Mouse (Mus musculus): ENCODE results near the gene Emc10. TPM values are rescaled to one million over a fixed set of nuclear protein-coding genes. Genes with fewer than 3 reads are reported as not detected.

Gene Emc10
- polyA plus RNA-seq, 1 experiment from 2014 or later: 76.4 TPM

- Histone ChIP-seq H3K9ac (replicated peaks; ENCODE audit: low read length) (peak overlapping the region; percentile 18; the same call in 1 of the 2 replicates), H3K27me3 (ENCODE audit: control insufficient read depth, insufficient read depth, low read length) (peaks cover 6% of the 10 kb centered on the region; the same call in 1 of the 2 replicates), H3K36me3 (replicated peaks; ENCODE audit: control insufficient read depth, insufficient read depth, low read depth, low read length) (no peaks in the 10 kb centered on the region), H3K9me3 (replicated peaks; ENCODE audit: control insufficient read depth, low read length) (no peaks in the 10 kb centered on the region), H3K4me2 (ENCODE audit: low read depth, low read length) (no peak overlapping the region), H3K4me1 (ENCODE audit: control insufficient read depth, insufficient read depth, low read length) (0 out of 2 replicates have a peak, but pooled peaks cover 3% of the 10 kb centered on the region), H3K27ac (replicated peaks; ENCODE audit: low read depth, low read length) (no peak overlapping the region), H3K4me3 (ENCODE audit: low read depth, low read length) (no peak overlapping the region)
- WGBS: 46% methylated on average over 9 of the region's 9 CpGs
- DNase-seq (ENCODE audit: low spot score) (no peak), ATAC-seq (replicated peaks; ENCODE audit: insufficient number of reproducible peaks, low FRiP score, low TSS enrichment, low read depth) (no peak)
Observed at GRCm38 (mm10) chr7:44472961-44473646, 23.2 kb downstream of the Emc10 start.

GRCm38 (mm10) chr7:44472558-44472885, 23.8 kb downstream of the Emc10 start:
- H3K4me1 ChIP-seq (ENCODE audit: control insufficient read depth, insufficient read depth, low read length): 0 out of 2 replicates have a peak, but pooled peaks cover 3% of the 10 kb centered on the region
- no peak for DNase-seq (ENCODE audit: low spot score)

GRCm38 (mm10) chr7:44471880-44472557, 24.3 kb downstream of the Emc10 start:
- no peak for ATAC-seq (replicated peaks; ENCODE audit: insufficient number of reproducible peaks, low FRiP score, low TSS enrichment, low read depth)
- H3K4me3 ChIP-seq (ENCODE audit: low read depth, low read length): no peak overlapping the region
- H3K9me3 ChIP-seq (replicated peaks; ENCODE audit: control insufficient read depth, low read length): no peaks in the 10 kb centered on the region
- peaks cover 4% of the 10 kb centered on the region; the same call in 1 of the 2 replicates for H3K27me3 ChIP-seq (ENCODE audit: control insufficient read depth, insufficient read depth, low read length)
- no peak overlapping the region for H3K4me2 ChIP-seq (ENCODE audit: low read depth, low read length)
- H3K4me1 ChIP-seq (ENCODE audit: control insufficient read depth, insufficient read depth, low read length): peaks cover 3% of the 10 kb centered on the region; the same call in 1 of the 2 replicates
- DNase-seq (ENCODE audit: low spot score): no peak
- H3K27ac ChIP-seq (replicated peaks; ENCODE audit: low read depth, low read length): no peak overlapping the region
- H3K9ac ChIP-seq (replicated peaks; ENCODE audit: low read length): no peak overlapping the region
- WGBS: 43% methylated on average over 6 of the region's 6 CpGs
- H3K36me3 ChIP-seq (replicated peaks; ENCODE audit: control insufficient read depth, insufficient read depth, low read depth, low read length): no peaks in the 10 kb centered on the region

More at GRCm38 (mm10) chr7:44472558-44472885, 23.8 kb downstream of the Emc10 start:
- Histone ChIP-seq H3K4me2 (ENCODE audit: low read depth, low read length) (no peak overlapping the region), H3K27ac (replicated peaks; ENCODE audit: low read depth, low read length) (no peak overlapping the region), H3K27me3 (ENCODE audit: control insufficient read depth, insufficient read depth, low read length) (peaks cover 4% of the 10 kb centered on the region; the same call in 1 of the 2 replicates), H3K9me3 (replicated peaks; ENCODE audit: control insufficient read depth, low read length) (no peaks in the 10 kb centered on the region), H3K36me3 (replicated peaks; ENCODE audit: control insufficient read depth, insufficient read depth, low read depth, low read length) (no peaks in the 10 kb centered on the region), H3K9ac (replicated peaks; ENCODE audit: low read length) (no peak overlapping the region), H3K4me3 (ENCODE audit: low read depth, low read length) (no peak overlapping the region)
- WGBS: 20% methylated on average over 1 of the region's 1 CpGs
- no peak for ATAC-seq (replicated peaks; ENCODE audit: insufficient number of reproducible peaks, low FRiP score, low TSS enrichment, low read depth)

- ATAC-seq (replicated peaks; ENCODE audit: insufficient number of reproducible peaks, low FRiP score, low TSS enrichment, low read depth) (no peak), DNase-seq (ENCODE audit: low spot score) (no peak)
- no peaks in the 10 kb centered on the region for H3K9me3 ChIP-seq (replicated peaks; ENCODE audit: control insufficient read depth, low read length)
- peaks cover 3% of the 10 kb centered on the region; the same call in 1 of the 2 replicates for H3K4me1 ChIP-seq (ENCODE audit: control insufficient read depth, insufficient read depth, low read length)
- H3K27me3 ChIP-seq (ENCODE audit: control insufficient read depth, insufficient read depth, low read length): peaks cover 4% of the 10 kb centered on the region; the same call in 1 of the 2 replicates
- H3K4me3 ChIP-seq (ENCODE audit: low read depth, low read length): no peak overlapping the region
- H3K9ac ChIP-seq (replicated peaks; ENCODE audit: low read length): no peak overlapping the region
- no peak overlapping the region for H3K4me2 ChIP-seq (ENCODE audit: low read depth, low read length)
- 84% methylated on average over 16 of the region's 16 CpGs for WGBS
- H3K36me3 ChIP-seq (replicated peaks; ENCODE audit: control insufficient read depth, insufficient read depth, low read depth, low read length): no peaks in the 10 kb centered on the region
- H3K27ac ChIP-seq (replicated peaks; ENCODE audit: low read depth, low read length): no peak overlapping the region
Observed at GRCm38 (mm10) chr7:44470696-44471612, 25.4 kb downstream of the Emc10 start.

GRCm38 (mm10) chr7:44469677-44470675, 26.4 kb downstream of the Emc10 start:
- WGBS: 86% methylated on average over 16 of the region's 16 CpGs
- Histone ChIP-seq H3K9me3 (replicated peaks; ENCODE audit: control insufficient read depth, low read length) (no peaks in the 10 kb centered on the region), H3K27ac (replicated peaks; ENCODE audit: low read depth, low read length) (no peak overlapping the region), H3K36me3 (replicated peaks; ENCODE audit: control insufficient read depth, insufficient read depth, low read depth, low read length) (no peaks in the 10 kb centered on the region), H3K4me1 (ENCODE audit: control insufficient read depth, insufficient read depth, low read length) (peaks cover 3% of the 10 kb centered on the region; the same call in 1 of the 2 replicates), H3K4me3 (ENCODE audit: low read depth, low read length) (no peak overlapping the region), H3K27me3 (ENCODE audit: control insufficient read depth, insufficient read depth, low read length) (no peaks in the 10 kb centered on the region), H3K9ac (replicated peaks; ENCODE audit: low read length) (no peak overlapping the region), H3K4me2 (ENCODE audit: low read depth, low read length) (no peak overlapping the region)
- DNase-seq (ENCODE audit: low spot score) (no peak), ATAC-seq (replicated peaks; ENCODE audit: insufficient number of reproducible peaks, low FRiP score, low TSS enrichment, low read depth) (no peak)

GRCm38 (mm10) chr7:44468644-44469285, 27.6 kb downstream of the Emc10 start:
- DNase-seq (ENCODE audit: low spot score): no peak

More at GRCm38 (mm10) chr7:44468644-44469285, 27.6 kb downstream of the Emc10 start:
- ATAC-seq (replicated peaks; ENCODE audit: insufficient number of reproducible peaks, low FRiP score, low TSS enrichment, low read depth): no peak
- H3K9me3 ChIP-seq (replicated peaks; ENCODE audit: control insufficient read depth, low read length): no peaks in the 10 kb centered on the region
- H3K4me3 ChIP-seq (ENCODE audit: low read depth, low read length): peak overlapping the region; percentile 67
- no peak overlapping the region for H3K27ac ChIP-seq (replicated peaks; ENCODE audit: low read depth, low read length)
- no peaks in the 10 kb centered on the region for H3K36me3 ChIP-seq (replicated peaks; ENCODE audit: control insufficient read depth, insufficient read depth, low read depth, low read length)
- H3K4me1 ChIP-seq (ENCODE audit: control insufficient read depth, insufficient read depth, low read length): peaks cover 6% of the 10 kb centered on the region; the same call in 1 of the 2 replicates
- H3K27me3 ChIP-seq (ENCODE audit: control insufficient read depth, insufficient read depth, low read length): no peaks in the 10 kb centered on the region; the same call in 1 of the 2 replicates
- H3K4me2 ChIP-seq (ENCODE audit: low read depth, low read length): peak overlapping the region; percentile 43
- WGBS: 63% methylated on average over 14 of the region's 15 CpGs
- H3K9ac ChIP-seq (replicated peaks; ENCODE audit: low read length): peak overlapping the region; percentile 75

All from embryonic facial prominence, embryonic 11.5 days (tissue).